ENCODE assay signal across 21 mouse cellular contexts in genomic region chr5:121985855-121986254, GRCm38 (mm10).
DNase-seq lines count a peak whose midpoint lies in the region; ATAC-seq and TF ChIP-seq lines count a peak whose summit lies in the region.
"Had no signal": no experiment of that assay in that cellular context is flagged by ENCODE, and none has a peak within 500 bp of the region (broad histone marks: within the 10 kb centered on the region; RNA-seq: fewer than 3 reads in every experiment).

No protein-coding gene starts in this region.

- H3K9me3 ChIP-seq in heart, embryonic 15.5 days (replicated peaks), result no peaks in the 10 kb centered on the region
- H3K9me3 ChIP-seq in kidney, postnatal 0 days (replicated peaks; ENCODE audit: low read length), result no peaks in the 10 kb centered on the region
- no peaks in the 10 kb centered on the region for H3K9me3 ChIP-seq in intestine, embryonic 16.5 days (ENCODE audit: control insufficient read depth, low read length)
- H3K9me3 ChIP-seq: embryonic facial prominence, embryonic 12.5 days; limb, embryonic 13.5 days; liver, embryonic 13.5 days had no signal

- no peak for DNase-seq in heart, adult 9 months (ENCODE audit: low spot score in 2 of 2)
- DNase-seq in kidney, postnatal 0 days (ENCODE audit: low spot score), result peak; percentile 56
- DNase-seq in kidney, postnatal 25 days, result no peak
- peak; percentile 48 for DNase-seq in brain, embryonic 14.5 days (ENCODE audit: low read depth)
- DNase-seq: adrenal gland, adult 2 months; cerebellum, adult 9-10 months; gastrocnemius, postnatal 36 days; kidney, adult 2 months; layer of hippocampus, postnatal 36 days; liver, embryonic 13.5 days; right cerebral cortex, postnatal 14 days; spleen, adult 18-20 months had no signal

- H3K27me3 ChIP-seq in heart, embryonic 15.5 days, result no peaks in the 10 kb centered on the region
- no peaks in the 10 kb centered on the region for H3K27me3 ChIP-seq in kidney, postnatal 0 days (ENCODE audit: insufficient read depth, low read length)
- H3K27me3 ChIP-seq in intestine, embryonic 16.5 days (replicated peaks; ENCODE audit: control insufficient read depth, insufficient read depth, low read length), result no peaks in the 10 kb centered on the region
- H3K27me3 ChIP-seq: embryonic facial prominence, embryonic 12.5 days; limb, embryonic 13.5 days; liver, embryonic 13.5 days had no signal

- H3K27ac ChIP-seq in heart, embryonic 15.5 days, result peak overlapping the region; percentile 61
- H3K27ac ChIP-seq in kidney, postnatal 0 days, result no peak overlapping the region; the same call in 1 of the 2 replicates
- no peak overlapping the region for H3K27ac ChIP-seq in intestine, embryonic 16.5 days (ENCODE audit: low read length)
- H3K27ac ChIP-seq: embryonic facial prominence, embryonic 12.5 days; layer of hippocampus, adult 2 months; limb, embryonic 13.5 days; liver, embryonic 13.5 days had no signal

- no peak overlapping the region for H3K9ac ChIP-seq in heart, embryonic 15.5 days
- no peak overlapping the region for H3K9ac ChIP-seq in kidney, postnatal 0 days (ENCODE audit: low read depth, low read length)
- H3K9ac ChIP-seq in intestine, embryonic 16.5 days (ENCODE audit: low read depth, low read length), result no peak overlapping the region
- H3K9ac ChIP-seq: embryonic facial prominence, embryonic 12.5 days; limb, embryonic 13.5 days; liver, embryonic 13.5 days had no signal

- 0 out of 2 replicates have a peak, but pooled peaks have one; percentile 19 for ATAC-seq in heart, embryonic 15.5 days (replicated peaks; ENCODE audit: insufficient number of reproducible peaks, insufficient read depth, low FRiP score, low read depth)
- no peak for ATAC-seq in kidney, postnatal 0 days (replicated peaks; ENCODE audit: low FRiP score, low read depth)
- 0 out of 2 replicates have a peak, but pooled peaks have one; percentile 14 for ATAC-seq in intestine, embryonic 16.5 days
- no peak for ATAC-seq in erythroid progenitor cell, adult 5-6 weeks (replicated peaks; ENCODE audit: low FRiP score, poor library complexity, severe bottlenecking)
- ATAC-seq: forebrain, embryonic 16.5 days; hindbrain, embryonic 16.5 days; midbrain, embryonic 16.5 days had no signal

- 38% methylated on average over 9 of the region's 9 CpGs for WGBS in heart, embryonic 15.5 days
- WGBS in kidney, postnatal 0 days, result 43% methylated on average over 9 of the region's 9 CpGs
- WGBS in intestine, embryonic 16.5 days, result 45% methylated on average over 9 of the region's 9 CpGs

- TF ChIP-seq CTCF in kidney, postnatal 0 days (IDR thresholded peaks at IDR 0.05; ENCODE audit: low read depth), result no peak
- TF ChIP-seq CTCF in brain, embryonic 14.5 days (IDR thresholded peaks at IDR 0.05; ENCODE audit: borderline replicate concordance, extremely low read depth, insufficient read depth, insufficient read length), result no peak

- H3K4me3 ChIP-seq in heart, embryonic 15.5 days, result no peak overlapping the region
- H3K4me3 ChIP-seq in kidney, postnatal 0 days (replicated peaks; ENCODE audit: low read depth, low read length), result no peak overlapping the region
- no peak overlapping the region for H3K4me3 ChIP-seq in intestine, embryonic 16.5 days (ENCODE audit: low read length)
- H3K4me3 ChIP-seq: embryonic facial prominence, embryonic 12.5 days; layer of hippocampus, adult 2 months; limb, embryonic 13.5 days; liver, embryonic 13.5 days had no signal

- H3K4me1 ChIP-seq in heart, embryonic 15.5 days (replicated peaks), result peaks cover 38% of the 10 kb centered on the region
- no peaks in the 10 kb centered on the region; the same call in 1 of the 2 replicates for H3K4me1 ChIP-seq in kidney, postnatal 0 days (replicated peaks; ENCODE audit: insufficient read depth, low read length)
- peaks cover 19% of the 10 kb centered on the region for H3K4me1 ChIP-seq in intestine, embryonic 16.5 days (ENCODE audit: control insufficient read depth, insufficient read depth, low read length)

- TF ChIP-seq POLR2A in brain, embryonic 14.5 days (IDR thresholded peaks at IDR 0.05; ENCODE audit: borderline replicate concordance, extremely low read depth, insufficient read depth, insufficient read length, poor library complexity, severe bottlenecking), result no peak

- no peak overlapping the region for H3K4me2 ChIP-seq in heart, embryonic 15.5 days
- H3K4me2 ChIP-seq in kidney, postnatal 0 days (ENCODE audit: low read length), result no peak overlapping the region
- no peak overlapping the region for H3K4me2 ChIP-seq in intestine, embryonic 16.5 days (ENCODE audit: low read depth, low read length)
- H3K4me2 ChIP-seq: embryonic facial prominence, embryonic 12.5 days; limb, embryonic 13.5 days; liver, embryonic 13.5 days had no signal

- no peaks in the 10 kb centered on the region for H3K36me3 ChIP-seq in heart, embryonic 15.5 days
- H3K36me3 ChIP-seq in kidney, postnatal 0 days (ENCODE audit: insufficient read depth, low read length), result no peaks in the 10 kb centered on the region
- H3K36me3 ChIP-seq in intestine, embryonic 16.5 days (ENCODE audit: control insufficient read depth, insufficient read depth, low read length), result no peaks in the 10 kb centered on the region
- H3K36me3 ChIP-seq: embryonic facial prominence, embryonic 12.5 days; limb, embryonic 13.5 days; liver, embryonic 13.5 days had no signal

Comparison
In these comparisons a context has a peak if more than half of its experiments do, and no peak if none do; other contexts are left out.
1. DNase-seq: peak in kidney, postnatal 0 days (single experiment) and brain, embryonic 14.5 days (single experiment); none in heart, adult 9 months (0 of 2) and kidney, postnatal 25 days (0 of 2).
2. ATAC-seq: peak in heart, embryonic 15.5 days (single experiment) and intestine, embryonic 16.5 days (single experiment); none in kidney, postnatal 0 days (single experiment) and erythroid progenitor cell, adult 5-6 weeks (single experiment).